ENCODE assay signal across 8 mouse cellular contexts in the genomic region with DNA sequence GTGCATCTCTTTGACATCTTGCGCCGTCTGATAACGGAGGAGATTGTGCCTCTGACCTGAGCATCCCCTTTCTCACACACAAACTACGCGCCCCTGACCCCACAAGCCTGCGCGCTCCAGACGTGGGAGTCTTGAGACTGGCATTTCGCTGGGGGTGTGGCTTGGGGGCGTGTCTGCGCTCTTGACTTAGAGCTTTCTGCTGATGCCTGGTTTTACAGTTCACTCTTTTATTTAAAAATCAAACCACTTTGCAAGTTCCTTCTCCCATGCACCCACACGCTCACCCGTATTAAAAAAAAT.
DNase-seq lines count a peak whose midpoint lies in the region; ATAC-seq and TF ChIP-seq lines count a peak whose summit lies in the region.
"Not testable (repeated sequence)": the region's sequence is repeated elsewhere in the genome, so short reads cannot be mapped to it uniquely, and the experiment has no call there.

No protein-coding gene starts in this region.

- 0% methylated on average over 13 of the region's 13 CpGs for WGBS in bone marrow, adult 2 months
- WGBS in heart, embryonic 12.5 days, result 1% methylated on average over 13 of the region's 13 CpGs
- WGBS in kidney, embryonic 14.5 days, result under 1% methylated on average over 9 of the region's 13 CpGs
- WGBS in limb, embryonic 13.5 days, result under 1% methylated on average over 13 of the region's 13 CpGs
- 1% methylated on average over 13 of the region's 13 CpGs for WGBS in midbrain, embryonic 12.5 days
- WGBS in small intestine, adult 2 months, result under 1% methylated on average over 13 of the region's 13 CpGs

- H3K27ac ChIP-seq in bone marrow, adult 2 months (ENCODE audit: control insufficient read depth, insufficient read depth, low read depth, low read length, poor library complexity); heart, embryonic 12.5 days (ENCODE audit: poor library complexity, severe bottlenecking); kidney, embryonic 14.5 days (ENCODE audit: low read depth, low read length); limb, embryonic 13.5 days; midbrain, embryonic 12.5 days (replicated peaks); small intestine, adult 2 months (ENCODE audit: insufficient read depth, low read depth, low read length): not testable (repeated sequence)

- TF ChIP-seq CTCF in bone marrow, adult 2 months (IDR thresholded peaks at IDR 0.05; ENCODE audit: control insufficient read depth, insufficient read depth, low read length); small intestine, adult 2 months (IDR thresholded peaks at IDR 0.05; ENCODE audit: extremely low read depth, insufficient read length, insufficient replicate concordance, low read depth, low read length): not testable (repeated sequence)

- H3K27me3 ChIP-seq in heart, embryonic 12.5 days (replicated peaks); kidney, embryonic 14.5 days (ENCODE audit: control insufficient read depth, insufficient read depth, low read length); limb, embryonic 13.5 days; midbrain, embryonic 12.5 days; small intestine, adult 2 months (ENCODE audit: control insufficient read depth, insufficient read depth, low read length): not testable (repeated sequence)

- peak overlapping the region; percentile 29 for H3K4me3 ChIP-seq in bone marrow, adult 2 months (replicated peaks; ENCODE audit: control insufficient read depth, low read depth, low read length)
- peak overlapping the region; percentile 53 for H3K4me3 ChIP-seq in heart, embryonic 12.5 days
- H3K4me3 ChIP-seq in kidney, embryonic 14.5 days (ENCODE audit: low read length), result peak overlapping the region; percentile 39
- peak overlapping the region; percentile 47 for H3K4me3 ChIP-seq in limb, embryonic 13.5 days
- H3K4me3 ChIP-seq in midbrain, embryonic 12.5 days, result peak overlapping the region; percentile 48
- peak overlapping the region; percentile 56 for H3K4me3 ChIP-seq in small intestine, adult 2 months (ENCODE audit: low read depth, low read length)

- peak overlapping the region; percentile 65 for H3K4me2 ChIP-seq in heart, embryonic 12.5 days
- peak overlapping the region; percentile 42 for H3K4me2 ChIP-seq in kidney, embryonic 14.5 days (replicated peaks; ENCODE audit: low read depth, low read length)
- H3K4me2 ChIP-seq in limb, embryonic 13.5 days (replicated peaks), result peak overlapping the region; percentile 59
- H3K4me2 ChIP-seq in midbrain, embryonic 12.5 days (replicated peaks), result peak overlapping the region; percentile 49

- not testable (repeated sequence) for TF ChIP-seq POLR2A in bone marrow, adult 2 months (IDR thresholded peaks at IDR 0.05; ENCODE audit: borderline replicate concordance, control insufficient read depth, low read depth, low read length); small intestine, adult 2 months (IDR thresholded peaks at IDR 0.05; ENCODE audit: low read depth, low read length)

- not testable (repeated sequence) for H3K4me1 ChIP-seq in bone marrow, adult 2 months (ENCODE audit: control insufficient read depth, insufficient read depth, low read length); heart, embryonic 12.5 days (replicated peaks); kidney, embryonic 14.5 days (ENCODE audit: control insufficient read depth, insufficient read depth, low read length); limb, embryonic 13.5 days; midbrain, embryonic 12.5 days; small intestine, adult 2 months (ENCODE audit: control insufficient read depth, insufficient read depth, insufficient read length, low read length)

- H3K36me3 ChIP-seq in heart, embryonic 12.5 days; kidney, embryonic 14.5 days (ENCODE audit: control insufficient read depth, insufficient read depth, low read length); limb, embryonic 13.5 days; midbrain, embryonic 12.5 days; small intestine, adult 2 months (ENCODE audit: control insufficient read depth, insufficient read depth, low read length): not testable (repeated sequence)

- DNase-seq in 3T3-L1 (ENCODE audit: low read depth, low spot score), result peak; percentile 22
- peak; percentile 19 for DNase-seq in fibroblast of lung, adult 2 months (ENCODE audit: low read depth)

- not testable (repeated sequence) for H3K9ac ChIP-seq in heart, embryonic 12.5 days; kidney, embryonic 14.5 days (ENCODE audit: low read depth, low read length); limb, embryonic 13.5 days; midbrain, embryonic 12.5 days (replicated peaks)

- peak; percentile 69 for ATAC-seq in heart, embryonic 12.5 days (ENCODE audit: insufficient number of reproducible peaks, low FRiP score)
- ATAC-seq in kidney, embryonic 14.5 days (ENCODE audit: low FRiP score, low TSS enrichment), result peak; percentile 79
- peak; percentile 82 for ATAC-seq in limb, embryonic 13.5 days (ENCODE audit: low FRiP score, low read depth)
- not testable (repeated sequence) for ATAC-seq in midbrain, embryonic 12.5 days (ENCODE audit: low FRiP score, low read depth)

- not testable (repeated sequence) for H3K9me3 ChIP-seq in heart, embryonic 12.5 days (replicated peaks); kidney, embryonic 14.5 days (ENCODE audit: control insufficient read depth, low read length); limb, embryonic 13.5 days; midbrain, embryonic 12.5 days
